Mouse (Mus musculus) thymus, adult 2 months (tissue): ENCODE results near the gene Zfand3.

Experiments used
- CTCF ChIP-seq: fragments of 200-500 bp; IDR thresholded peaks from 2 replicates; pipeline ENCODE4 v1.5.1; 2012; ENCODE audit warnings: mild to moderate bottlenecking, control low read depth, low read length, moderate library complexity, borderline replicate concordance; ENCODE audit not compliant: control insufficient read depth, poor library complexity, insufficient read depth; ENCODE audit errors: extremely low read depth
- POLR2A ChIP-seq: fragments of 200-500 bp; IDR thresholded peaks from 2 replicates; pipeline ENCODE4 v1.6.1; 2012; ENCODE audit warnings: mild to moderate bottlenecking, low read length, control low read depth, moderate library complexity; ENCODE audit not compliant: control insufficient read depth, poor library complexity, insufficient read depth; ENCODE audit errors: extremely low read depth

DNA sequence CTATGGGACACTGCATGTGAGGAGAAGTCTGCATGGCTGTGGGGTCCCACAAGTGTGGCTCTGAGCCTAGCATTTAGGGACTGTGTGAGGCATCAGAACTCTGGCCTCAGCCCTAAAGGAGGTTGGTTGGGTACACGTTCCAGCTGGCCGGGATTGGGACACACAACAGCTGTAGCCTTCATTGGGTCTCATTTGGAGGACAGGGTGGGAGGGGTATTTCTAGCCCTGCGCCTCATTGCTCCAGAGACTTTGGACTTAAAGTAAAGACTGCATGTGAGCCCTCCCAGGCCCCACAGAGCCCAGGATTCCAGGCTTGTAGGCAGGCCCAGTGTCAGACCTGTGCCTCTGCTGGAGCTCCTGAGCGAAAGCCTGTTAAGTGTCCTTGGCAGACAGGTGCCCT lies 225.9 kb downstream of the Zfand3 start:
- no peak for TF ChIP-seq CTCF
- TF ChIP-seq POLR2A, result no peak
